Mouse (Mus musculus): ENCODE data around the gene Zfp472.

The Zfp472 gene

GRCm38 (mm10) chr17:32965623-32966290 is at the start of gene Zfp472:
Gene Zfp472, plus strand, starts transcription at chr17:32965814.
- peak; percentile 90 to 96 for DNase-seq (ENCODE audit: low spot score in 2 of 2)

- DNase-seq (ENCODE audit: low spot score in 2 of 2): no peak
Measured at GRCm38 (mm10) chr17:32916075-32916474, 49.5 kb upstream of the Zfp472 start.

DNA sequence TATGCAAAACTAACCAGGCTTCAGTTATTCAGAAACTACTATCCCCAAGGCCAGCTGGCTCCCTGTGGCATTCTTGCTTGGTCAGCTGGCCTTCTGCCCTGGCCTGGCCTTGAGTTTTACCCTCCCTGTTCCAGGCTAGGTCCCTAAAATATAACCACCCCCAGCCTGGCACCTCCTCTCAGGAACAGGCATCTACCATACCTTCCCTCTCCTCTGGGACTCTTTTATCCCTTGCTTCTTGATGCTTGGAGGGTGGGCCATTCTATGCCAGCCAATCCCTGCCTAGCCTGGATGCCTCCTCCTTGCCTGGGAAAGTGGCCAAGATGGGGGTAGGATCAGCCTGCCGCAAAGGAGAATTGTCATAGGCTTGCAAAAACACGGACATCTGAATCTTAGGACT is 48.5 kb upstream of the Zfp472 start, which contains the start of gene Cyp4f14:
Gene Cyp4f14 (minus strand): TSS at position 212 of the 400 bp plus-strand sequence.
- DNase-seq (ENCODE audit: low spot score in 2 of 2): peak; percentile 13 to 15

- no peak for DNase-seq (ENCODE audit: low spot score in 2 of 2)
Measured at GRCm38 (mm10) chr17:32919123-32919522, 46.5 kb upstream of the Zfp472 start.

GRCm38 (mm10) chr17:32923681-32924080 is 41.9 kb upstream of the Zfp472 start:
- DNase-seq (ENCODE audit: low spot score in 2 of 2): no peak

DNA sequence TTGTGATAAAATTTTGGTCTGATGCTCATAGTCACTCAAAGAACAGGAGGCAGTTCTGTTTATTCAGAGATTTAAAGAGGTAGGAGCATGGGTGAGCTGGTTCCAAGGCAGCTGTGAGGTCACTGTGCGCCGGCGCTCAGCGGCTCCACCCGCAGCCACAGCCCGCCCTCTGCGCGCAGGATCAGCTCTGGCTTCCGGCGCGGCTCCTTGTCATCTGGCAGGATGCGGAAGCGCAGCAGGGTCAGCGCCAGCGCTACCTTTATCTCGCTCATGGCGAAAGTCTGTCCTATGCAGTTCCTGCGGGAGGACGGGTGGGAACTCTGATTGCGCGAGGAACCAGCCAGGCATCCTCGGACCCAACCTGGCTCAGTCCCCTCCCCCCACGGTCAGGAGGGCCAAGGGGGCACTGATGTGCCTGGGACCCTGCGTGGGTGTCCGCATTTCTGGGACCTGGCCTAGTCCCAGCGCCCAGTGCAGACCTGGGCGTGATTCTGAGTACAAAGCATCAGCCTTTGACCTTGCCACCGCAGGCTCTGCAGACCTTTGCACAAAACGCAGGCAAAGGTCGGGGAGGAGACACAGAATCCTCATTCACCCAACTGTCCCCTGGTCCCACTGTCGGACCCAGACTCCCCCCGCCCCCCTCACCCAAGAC is 40.8 kb upstream of the Zfp472 start:
- DNase-seq (ENCODE audit: low spot score in 2 of 2): peak; percentile 53 to 71

DNA sequence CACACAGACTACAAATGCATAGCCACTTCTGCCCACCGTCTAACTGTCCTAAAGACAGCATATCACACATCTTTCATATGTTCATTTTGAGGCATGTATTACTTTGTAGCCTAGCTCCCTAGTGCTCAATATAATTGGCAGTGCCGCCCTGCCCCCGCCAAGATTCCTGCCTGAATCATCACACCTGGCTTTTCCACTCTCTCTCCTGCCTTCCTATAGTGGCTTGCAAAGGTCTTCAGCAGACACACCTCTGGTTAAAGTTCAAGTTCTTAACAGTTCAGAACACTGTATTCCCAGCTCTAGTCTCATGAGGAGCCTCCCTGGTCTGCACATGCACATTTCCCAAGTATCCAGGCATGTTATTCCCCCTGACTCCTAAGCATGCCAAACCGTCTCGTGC is 37.8 kb upstream of the Zfp472 start:
- DNase-seq (ENCODE audit: low spot score in 2 of 2): no peak

- DNase-seq (ENCODE audit: low spot score in 2 of 2): no peak
Measured at GRCm38 (mm10) chr17:32939831-32940230, 25.8 kb upstream of the Zfp472 start.

- no peak for DNase-seq (ENCODE audit: low spot score in 2 of 2)
Measured at GRCm38 (mm10) chr17:32943661-32944060, 22.0 kb upstream of the Zfp472 start.

DNA sequence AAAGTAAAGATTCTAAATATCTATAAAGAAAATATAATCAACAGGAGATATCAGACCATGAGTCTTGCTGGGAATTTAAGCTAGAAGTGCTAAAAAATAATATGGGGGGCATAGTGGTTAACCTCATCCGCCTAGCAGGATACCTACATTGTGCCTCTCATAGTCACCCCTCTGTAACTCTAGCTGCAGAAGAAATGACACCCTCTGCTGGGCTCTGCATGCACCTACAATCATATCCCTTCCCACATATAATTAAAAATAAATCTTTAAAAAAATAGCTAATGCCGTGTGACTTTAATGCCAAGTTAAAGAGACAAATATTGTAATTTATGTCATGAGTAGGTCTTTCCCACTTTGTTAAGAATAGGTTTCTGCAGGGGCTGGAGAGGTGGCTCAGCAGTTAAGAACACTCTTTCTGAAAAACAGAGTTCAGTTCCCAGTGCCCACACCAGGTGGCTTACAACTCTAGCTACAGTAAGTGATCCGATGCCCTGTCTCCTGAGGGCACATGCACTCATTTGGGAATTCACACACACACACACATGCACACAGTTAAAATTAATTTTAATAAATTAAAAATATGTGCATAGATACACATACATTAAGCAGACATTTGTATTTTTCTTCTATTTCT is 21.1 kb upstream of the Zfp472 start:
- DNase-seq (ENCODE audit: low spot score in 2 of 2): no peak

GRCm38 (mm10) chr17:32946716-32947115 is 18.9 kb upstream of the Zfp472 start:
- DNase-seq (ENCODE audit: low spot score in 2 of 2): no peak

GRCm38 (mm10) chr17:32947215-32947914 is 18.2 kb upstream of the Zfp472 start, which contains the start of gene Cyp4f13:
Gene Cyp4f13, minus strand, starts transcription at chr17:32947402.
- DNase-seq (ENCODE audit: low spot score in 2 of 2): peak; percentile 91

DNA sequence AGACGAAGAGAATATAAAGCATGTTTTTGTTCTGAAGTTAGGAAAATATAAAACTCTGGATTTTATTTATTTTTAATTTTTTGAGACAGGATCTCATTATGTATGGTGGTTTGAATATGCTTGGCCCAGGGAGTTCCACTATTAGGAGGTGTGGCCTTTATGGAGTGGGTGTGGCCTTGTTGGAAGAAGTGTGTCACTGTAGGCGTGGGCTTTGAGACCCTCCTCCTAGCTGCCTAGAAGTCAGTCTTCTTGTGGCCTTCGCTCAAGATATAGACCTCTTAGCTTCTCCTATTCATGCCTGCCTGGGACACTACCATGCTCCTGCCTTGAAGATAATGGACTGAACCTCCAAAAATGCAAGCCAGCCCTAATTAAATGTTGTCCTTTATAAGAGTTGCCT is 15.5 kb upstream of the Zfp472 start:
- DNase-seq (ENCODE audit: low spot score in 2 of 2): no peak

DNA sequence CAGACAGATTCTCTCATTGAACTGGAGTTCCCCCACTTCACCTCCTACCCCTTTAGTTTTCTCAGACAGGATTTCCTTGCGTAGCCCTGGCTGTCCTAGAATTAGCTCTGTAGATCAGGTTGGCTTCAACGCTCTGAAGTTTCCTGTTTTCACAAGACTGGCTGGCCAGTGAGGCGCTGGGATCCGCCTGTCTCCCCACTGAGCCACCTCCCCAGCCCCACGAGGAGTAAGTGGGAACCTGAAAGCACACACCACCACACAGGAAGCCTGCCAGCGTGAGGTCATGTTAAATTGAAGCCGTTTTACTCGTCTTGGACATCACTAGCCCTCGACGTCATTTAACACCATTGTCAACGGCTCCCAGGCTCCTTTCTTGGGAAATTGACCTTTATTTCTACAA is 14.6 kb upstream of the Zfp472 start:
- no peak for DNase-seq (ENCODE audit: low spot score in 2 of 2)

DNA sequence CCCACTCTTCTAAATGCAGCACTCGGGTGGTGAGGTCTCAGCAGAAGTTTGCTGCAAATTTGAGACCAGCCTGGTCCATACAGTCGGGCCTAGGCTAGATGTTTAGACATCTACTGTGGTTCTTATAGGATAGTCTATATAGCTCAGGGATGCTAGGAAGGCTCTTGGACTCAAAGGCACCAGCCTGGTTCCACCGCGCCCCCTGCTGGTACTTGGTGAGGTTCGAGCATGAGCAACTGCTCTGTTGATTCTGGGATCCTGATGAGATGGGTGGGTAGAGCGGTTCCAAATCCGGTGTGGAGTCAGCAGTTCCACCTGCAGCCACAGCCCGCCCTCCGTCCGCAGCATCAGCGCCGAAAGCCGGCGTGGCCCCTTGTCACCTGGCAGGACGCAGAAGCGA is 14.2 kb upstream of the Zfp472 start:
- DNase-seq (ENCODE audit: low spot score in 2 of 2): peak; percentile 85 to 88

DNA sequence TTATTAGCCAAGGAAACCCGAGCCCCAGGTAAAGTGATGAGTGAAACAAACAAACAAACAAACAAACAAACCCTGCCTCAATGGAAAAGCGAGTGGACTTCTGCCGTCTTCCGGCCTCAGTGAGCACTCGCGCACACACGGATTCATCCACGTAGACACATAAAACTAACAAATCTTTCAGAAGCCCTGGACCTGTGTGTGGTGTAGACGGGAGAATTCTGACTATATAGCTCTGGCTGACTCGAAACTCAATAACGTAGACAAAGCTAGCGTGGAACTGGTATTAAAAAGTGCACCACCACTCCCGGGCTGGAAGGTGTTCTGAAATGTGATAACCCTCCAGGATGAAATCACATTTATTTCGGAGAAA is 376 bp upstream of the Zfp472 start:
- DNase-seq (ENCODE audit: low spot score in 2 of 2): no peak

GRCm38 (mm10) chr17:32981361-32981760 is 15.7 kb downstream of the Zfp472 start:
- DNase-seq (ENCODE audit: low spot score in 2 of 2): no peak

DNA sequence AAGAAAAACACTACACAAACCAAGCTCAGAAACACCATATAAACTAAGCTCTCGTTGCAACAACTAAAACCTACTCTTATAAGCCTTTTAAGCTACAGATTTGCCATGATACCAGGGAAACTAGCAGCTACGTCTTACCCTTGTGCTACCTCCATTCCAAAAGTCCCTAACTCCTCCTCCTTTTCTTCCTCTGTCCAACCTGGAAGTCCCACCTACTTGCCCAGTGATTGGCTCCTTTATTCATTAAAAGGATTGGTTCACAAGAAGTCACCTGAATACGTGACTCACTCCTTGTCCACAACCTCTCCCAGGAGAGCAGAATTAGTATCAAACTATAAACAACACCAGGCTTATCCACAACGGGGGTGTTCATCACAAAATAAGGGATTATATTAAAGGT is 20.7 kb downstream of the Zfp472 start:
- no peak for DNase-seq (ENCODE audit: low spot score in 2 of 2)

DNA sequence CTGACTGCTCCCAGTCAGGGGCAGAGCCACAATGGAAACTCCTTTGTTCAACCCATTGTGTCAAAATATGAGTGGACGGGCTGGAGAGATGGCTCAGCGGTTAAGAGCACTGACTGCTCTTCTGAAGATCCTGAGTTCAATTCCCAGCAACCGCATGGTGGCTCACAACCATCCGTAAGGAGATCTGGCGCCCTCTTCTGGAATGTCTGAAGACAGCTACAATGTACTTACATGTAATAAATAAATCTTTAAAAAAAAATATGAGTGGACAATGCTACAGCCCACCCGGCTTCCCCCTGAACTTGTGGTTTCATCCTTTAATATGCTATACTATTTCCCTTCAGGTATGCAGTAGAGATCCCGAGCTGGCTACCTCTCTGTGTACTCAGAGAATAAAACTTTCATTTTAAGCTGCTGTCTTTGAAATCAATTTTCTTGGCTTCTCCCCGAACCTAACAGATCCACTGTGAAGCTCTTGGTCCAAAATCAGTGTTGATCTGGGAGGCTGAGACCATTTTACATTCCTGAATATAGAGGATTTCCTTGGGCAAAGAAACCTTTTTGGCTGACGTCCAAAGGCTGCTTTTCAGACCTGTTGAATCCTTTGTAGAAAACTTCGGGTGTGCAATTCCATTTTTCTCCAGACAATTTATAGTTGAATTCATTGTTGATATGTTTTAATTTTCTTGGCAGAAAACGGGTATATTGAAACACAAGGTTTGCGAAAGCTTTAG is 26.5 kb downstream of the Zfp472 start:
- DNase-seq (ENCODE audit: low spot score in 2 of 2): no peak

- peak; percentile 81 to 94 for DNase-seq (ENCODE audit: low spot score in 2 of 2)
Measured at GRCm38 (mm10) chr17:32992699-32993474, 27.3 kb downstream of the Zfp472 start, which contains the start of gene Zfp952. Gene Zfp952, plus strand, starts transcription at chr17:32993129.

- no peak for DNase-seq (ENCODE audit: low spot score in 2 of 2)
Measured at GRCm38 (mm10) chr17:32998492-32998891, 32.9 kb downstream of the Zfp472 start.
